Mouse (Mus musculus) heart, adult 2 months (tissue): ENCODE results near the gene Med17.

Experiments used
- EP300 ChIP-seq: fragments of 200-500 bp; IDR thresholded peaks from 2 replicates; pipeline ENCODE4 v1.6.1; 2011; ENCODE audit warnings: low read depth, low read length, control low read depth; ENCODE audit not compliant: insufficient read depth
- POLR2A ChIP-seq: fragments of 200-500 bp; IDR thresholded peaks from 2 replicates; pipeline ENCODE4 v1.6.1; 2011; ENCODE audit warnings: mild to moderate bottlenecking, low read depth, low read length, control low read depth; ENCODE audit not compliant: insufficient read depth

DNA sequence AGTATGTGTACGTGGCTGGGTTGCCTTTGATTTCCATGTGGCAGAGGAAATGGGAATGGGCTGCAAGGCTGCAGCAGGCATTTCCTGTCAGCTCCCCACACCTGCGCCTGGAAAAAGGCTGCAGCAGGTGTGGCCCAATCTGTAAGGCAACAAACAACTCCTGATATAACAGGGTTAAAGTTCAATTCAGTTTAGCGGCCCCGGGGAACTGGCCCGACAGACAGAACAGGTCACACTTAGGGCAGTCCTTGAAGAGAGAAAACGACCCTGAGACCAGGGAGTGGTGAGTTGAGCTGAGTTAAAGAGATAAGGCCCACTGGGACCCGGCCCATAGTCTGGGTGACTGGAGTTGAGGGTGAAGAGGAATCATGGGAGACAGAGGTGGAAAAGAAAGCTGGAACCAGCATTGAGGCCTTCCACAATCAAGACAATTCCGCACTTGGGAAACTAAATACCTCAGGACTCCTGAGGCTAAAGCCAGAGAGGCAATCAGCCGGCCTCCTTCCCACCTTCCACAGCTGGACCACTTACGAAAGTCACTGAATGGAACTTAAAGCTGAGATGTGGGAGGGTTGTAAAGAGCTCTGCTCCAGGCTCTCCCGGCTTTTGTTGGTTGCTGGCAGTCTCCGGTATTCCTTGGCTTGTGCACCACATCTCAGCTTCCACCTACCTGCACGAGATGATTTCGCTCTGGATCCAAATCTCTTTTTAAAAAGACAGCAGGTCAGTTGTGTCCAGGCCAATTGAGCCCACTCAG, 34.2 kb downstream of the Med17 start:
- no peak for TF ChIP-seq POLR2A
- TF ChIP-seq EP300 = no peak
